Mouse (Mus musculus): ENCODE results near the gene Nme1. TPM values are rescaled to one million over a fixed set of nuclear protein-coding genes. Genes with fewer than 3 reads are reported as not detected.

Nme1 gene
- total RNA-seq, 1 experiment from 2014 or later, result 10.5 TPM

GRCm38 (mm10) chr11:93907839-93908238 is 60.5 kb downstream of the Nme1 start:
- ATAC-seq (ENCODE audit: extremely low read depth, insufficient number of reproducible peaks, low FRiP score, poor library complexity, severe bottlenecking), result no peak

Other genes starting within 250 kb of the Nme1 start
- 30.2 and 38.8 TPM in 2 replicates for gene Utp18, start 82.8 kb downstream of the Nme1 start, total RNA-seq (2017)
- gene Mbtd1, start 82.7 kb downstream of the Nme1 start, total RNA-seq (2017), result 59.0 and 68.0 TPM in 2 replicates
- 40.9 and 60.4 TPM in 2 replicates for gene Nme2, start 12.3 kb downstream of the Nme1 start, total RNA-seq (2017)
- gene Gm20390, start 228 bp downstream of the Nme1 start, total RNA-seq (2017), result 5.3 and 10.9 TPM in 2 replicates
- 180 and 187 TPM in 2 replicates for gene Spag9, start 27.6 kb upstream of the Nme1 start, total RNA-seq (2017)
- gene Tob1, start 242.9 kb upstream of the Nme1 start, total RNA-seq (2017), result 32.8 and 39.6 TPM in 2 replicates

Measured in neutrophil, adult 5-6 weeks (primary cell).